Comparison of ENCODE assay signal across 10 mouse cellular contexts in the genomic region with DNA sequence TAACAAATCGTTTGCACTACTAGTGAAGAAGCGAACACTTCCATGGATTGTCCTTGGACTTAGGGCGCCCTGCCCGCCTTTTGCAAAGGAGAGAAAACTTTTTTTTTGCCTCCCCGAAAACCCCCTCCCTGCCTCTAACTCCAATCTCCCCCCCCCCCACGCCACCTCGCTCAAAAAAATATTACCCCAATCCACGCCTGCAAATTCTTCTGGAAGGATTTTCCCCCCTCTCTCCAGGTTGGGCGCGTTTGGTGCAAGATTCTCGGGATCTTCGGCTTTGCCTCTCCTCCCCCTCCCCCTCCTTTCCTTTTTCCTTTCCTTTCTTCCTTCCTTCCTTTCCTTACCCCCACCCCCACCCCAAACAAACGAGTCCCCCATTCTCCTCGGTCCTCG. TPM values are rescaled to one million over a fixed set of nuclear protein-coding genes. Genes with fewer than 3 reads are reported as not detected.
DNase-seq lines count a peak whose midpoint lies in the region; ATAC-seq and TF ChIP-seq lines count a peak whose summit lies in the region.
"Had no signal": no experiment of that assay in that cellular context is flagged by ENCODE, and none has a peak within 500 bp of the region (broad histone marks: within the 10 kb centered on the region; RNA-seq: fewer than 3 reads in every experiment).

No protein-coding gene starts in this region.

- H3K9me3 ChIP-seq in forebrain, embryonic 11.5 days (ENCODE audit: control insufficient read depth, low read length), result no peaks in the 10 kb centered on the region
- H3K9me3 ChIP-seq in limb, embryonic 10.5 days (replicated peaks), result no peaks in the 10 kb centered on the region
- no peaks in the 10 kb centered on the region for H3K9me3 ChIP-seq in neural tube, embryonic 15.5 days (replicated peaks)

- H3K36me3 ChIP-seq in forebrain, embryonic 11.5 days (ENCODE audit: control insufficient read depth, insufficient read depth, low read length), result no peaks in the 10 kb centered on the region
- H3K36me3 ChIP-seq in limb, embryonic 10.5 days, result no peaks in the 10 kb centered on the region
- no peaks in the 10 kb centered on the region for H3K36me3 ChIP-seq in neural tube, embryonic 15.5 days

- peaks cover 26% of the 10 kb centered on the region for H3K27me3 ChIP-seq in forebrain, embryonic 11.5 days (ENCODE audit: control insufficient read depth, insufficient read depth, low read length)
- H3K27me3 ChIP-seq in limb, embryonic 10.5 days (ENCODE audit: low read depth, poor library complexity, severe bottlenecking), result peaks cover 100% of the 10 kb centered on the region
- peaks cover 95% of the 10 kb centered on the region for H3K27me3 ChIP-seq in neural tube, embryonic 15.5 days (replicated peaks)
- H3K27me3 ChIP-seq: Patski had no signal

- ATAC-seq in forebrain, embryonic 11.5 days (replicated peaks; ENCODE audit: low FRiP score), result peak; percentile 1; the same call in 1 of the 2 replicates
- no peak for ATAC-seq in neural tube, embryonic 15.5 days (ENCODE audit: low FRiP score)

- no peak for DNase-seq in left cerebral cortex, adult 2 months (ENCODE audit: extremely low spot score in 1 of 2, low spot score in 2 of 2)
- DNase-seq in left cerebral cortex, postnatal 4 days, result no peak
- DNase-seq in forebrain, embryonic 11.5 days (ENCODE audit: low spot score), result peak; percentile 81
- no peak for DNase-seq in limb, embryonic 10.5 days (ENCODE audit: low spot score)
- no peak for DNase-seq in right cerebral cortex, adult 2 months (ENCODE audit: low spot score in 2 of 2)
- DNase-seq in cerebellum, adult 18-20 months, result no peak
- DNase-seq in left cerebral cortex, adult 18-20 months (ENCODE audit: low spot score in 2 of 2), result no peak
- DNase-seq: cerebellum, adult 11-12 months had no signal

- 0% methylated on average over 15 of the region's 15 CpGs for WGBS in forebrain, embryonic 11.5 days
- under 1% methylated on average over 15 of the region's 15 CpGs for WGBS in limb, embryonic 10.5 days
- under 1% methylated on average over 15 of the region's 15 CpGs for WGBS in neural tube, embryonic 15.5 days

- intact Hi-C loops in left cerebral cortex, adult 2 months (cut with DNase I), result loop anchor here (2.0 to 5.0 kb wide), 2 partner anchors 70 to 84 kb away; no protein-coding TSS in a partner anchor
- intact Hi-C loops in left cerebral cortex, postnatal 4 days (cut with DNase I), result loop anchor here (10.0 kb wide), 1 partner anchor 866 kb away; no protein-coding TSS in a partner anchor

- no peak for TF ChIP-seq CTCF in left cerebral cortex, adult 2 months (IDR thresholded peaks at IDR 0.05)

- H3K27ac ChIP-seq in left cerebral cortex, adult 2 months, result peak overlapping the region; percentile 63
- peak overlapping the region; percentile 99 for H3K27ac ChIP-seq in forebrain, embryonic 11.5 days (ENCODE audit: low read depth, low read length)
- H3K27ac ChIP-seq in limb, embryonic 10.5 days, result peak overlapping the region; percentile 87
- H3K27ac ChIP-seq in neural tube, embryonic 15.5 days (replicated peaks), result no peak overlapping the region

- H3K4me3 ChIP-seq in left cerebral cortex, adult 2 months, result peak overlapping the region; percentile 50
- H3K4me3 ChIP-seq in forebrain, embryonic 11.5 days (ENCODE audit: low read depth, low read length), result peak overlapping the region; percentile 88
- peak overlapping the region; percentile 60 for H3K4me3 ChIP-seq in limb, embryonic 10.5 days
- H3K4me3 ChIP-seq in neural tube, embryonic 15.5 days (replicated peaks), result peak overlapping the region; percentile 19

- H3K4me2 ChIP-seq in forebrain, embryonic 11.5 days (ENCODE audit: low read depth, low read length, severe bottlenecking), result peak overlapping the region; percentile 72
- H3K4me2 ChIP-seq in neural tube, embryonic 15.5 days, result peak overlapping the region; percentile 51

- peaks cover 5% of the 10 kb centered on the region for H3K4me1 ChIP-seq in forebrain, embryonic 11.5 days (replicated peaks; ENCODE audit: control insufficient read depth, insufficient read depth, low read length)
- peaks cover 44% of the 10 kb centered on the region for H3K4me1 ChIP-seq in limb, embryonic 10.5 days
- H3K4me1 ChIP-seq in neural tube, embryonic 15.5 days, result peaks cover 21% of the 10 kb centered on the region

- H3K9ac ChIP-seq in forebrain, embryonic 11.5 days (ENCODE audit: low read length), result peak overlapping the region; percentile 99
- H3K9ac ChIP-seq in neural tube, embryonic 15.5 days (replicated peaks), result no peak overlapping the region

RNA-seq across cellular contexts. Expression of gene Emx2, which starts 0.6 kb away (rescaled TPM):
- total RNA-seq in left cerebral cortex, adult 2 months (2021), result 10 to 100 TPM; 14.5 to 15.6 TPM
- total RNA-seq in left cerebral cortex, postnatal 4 days (2021), result 10 to 100 TPM in 1 of 2 experiments, 1 to 10 TPM in 1; 9.1 to 12.7 TPM
- polyA plus RNA-seq in forebrain, embryonic 11.5 days (2014; fragmentation: Nextera tagmentation; extraction: Ambion mirVana), result 75.6 and 78.9 TPM in 2 replicates
- 12.0 and 12.7 TPM in 2 replicates for polyA plus RNA-seq in limb, embryonic 10.5 days (2016; fragmentation: Nextera tagmentation; extraction: Ambion mirVana)
- polyA plus RNA-seq in neural tube, embryonic 15.5 days (2015; fragmentation: Nextera tagmentation; extraction: Ambion mirVana), result 0.06 TPM in 1 of 2 replicates, not detected in the other
- 10 to 100 TPM; 11.9 to 17.1 TPM for total RNA-seq in left cerebral cortex, adult 18-20 months (2021)

Comparison
In these comparisons a context has a peak if more than half of its experiments do, and no peak if none do; other contexts are left out.
1. H3K4me3 ChIP-seq: peak in every context shown above with its lines; median percentile 88 in forebrain, embryonic 11.5 days; 60 in limb, embryonic 10.5 days; 50 in left cerebral cortex, adult 2 months; 19 in neural tube, embryonic 15.5 days.